Mouse (Mus musculus) skeletal muscle tissue, adult 2 months (tissue): ENCODE measurements around the gene Panx1.

Source experiments
- DNase-seq: peaks from one replicate; pipeline ENCODE4 v3.0.0-alpha.2; 2012; ENCODE audit warnings: low read depth, low spot score

The Panx1 gene

GRCm38 (mm10) chr9:15023049-15023448 lies 22.2 kb downstream of the Panx1 start:
- no peak for DNase-seq

- no peak for DNase-seq
These were observed 24.1 kb downstream of the Panx1 start for GRCm38 (mm10) chr9:15021156-15021555.

DNA sequence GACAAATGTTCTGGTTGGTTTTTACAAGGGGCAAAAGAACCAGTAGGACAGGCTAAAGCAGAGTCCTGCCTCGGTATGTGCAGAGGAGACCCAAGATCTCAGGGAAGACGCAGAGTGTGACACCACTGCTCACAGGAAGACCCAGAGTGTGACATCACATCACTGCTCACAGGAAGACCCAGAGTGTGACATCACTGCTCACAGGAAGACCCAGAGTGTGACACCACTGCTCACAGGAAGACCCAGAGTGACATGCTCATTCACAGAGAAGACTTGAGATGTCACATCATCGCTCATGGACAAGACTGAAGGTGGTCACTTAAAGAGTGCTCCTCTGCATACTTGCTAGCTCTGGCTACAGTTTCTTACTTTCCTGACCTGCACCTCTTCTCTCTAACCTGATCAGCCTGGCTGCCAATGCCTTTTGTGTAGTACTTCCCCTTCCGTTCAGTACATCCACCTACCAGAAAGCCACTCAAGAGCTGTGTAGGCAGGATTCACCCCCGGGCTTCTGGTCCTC lies 24.7 kb downstream of the Panx1 start:
- no peak for DNase-seq

GRCm38 (mm10) chr9:15018756-15019131 lies 26.5 kb downstream of the Panx1 start:
- no peak for DNase-seq

DNA sequence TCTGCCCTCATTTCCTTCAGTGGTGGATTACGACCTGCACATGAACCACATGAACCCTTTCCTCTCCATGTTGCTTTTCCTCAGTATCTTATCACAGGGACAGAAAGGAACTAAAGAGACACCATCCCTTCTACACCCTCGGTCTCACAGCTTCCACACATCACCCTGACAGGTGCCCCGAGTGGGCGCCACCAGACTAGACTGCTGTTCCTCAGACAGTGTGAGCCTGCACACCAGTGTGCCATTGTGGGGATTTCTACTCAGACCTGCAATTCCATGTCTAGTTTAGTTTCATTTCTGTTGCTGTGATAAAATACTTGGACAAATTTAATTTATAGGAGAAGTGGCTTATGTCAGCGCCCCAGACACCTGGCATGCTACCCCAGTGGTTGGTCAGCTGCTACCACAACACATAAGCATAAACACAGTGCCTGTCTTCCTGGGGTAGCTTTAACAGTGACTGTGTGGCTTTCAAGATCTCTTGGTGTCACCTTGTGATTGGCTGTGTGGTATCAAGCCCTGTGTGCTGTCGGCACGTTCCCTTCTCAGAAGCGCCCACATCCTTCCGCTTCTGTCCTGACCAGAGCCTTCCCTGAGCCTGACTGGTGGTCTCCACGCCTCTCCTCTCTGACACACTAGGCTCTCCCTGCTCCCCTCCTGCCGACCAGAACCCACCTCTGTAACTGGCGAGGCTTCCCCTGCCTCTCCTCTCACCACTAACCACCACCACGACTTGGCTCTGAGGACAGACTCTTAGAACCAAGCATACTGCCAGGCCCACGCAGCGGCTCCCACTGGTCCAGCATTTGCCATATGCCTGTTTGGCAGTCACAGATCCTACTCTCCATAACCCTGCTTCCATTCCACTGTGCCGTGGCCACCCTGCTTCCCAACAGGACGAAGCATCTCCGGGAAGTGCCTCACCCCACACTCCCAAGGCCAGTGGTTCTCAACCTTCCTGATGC lies 27.2 kb downstream of the Panx1 start:
- DNase-seq = no peak

GRCm38 (mm10) chr9:15015223-15015956 lies 29.9 kb downstream of the Panx1 start:
- DNase-seq = peak; percentile 60

DNA sequence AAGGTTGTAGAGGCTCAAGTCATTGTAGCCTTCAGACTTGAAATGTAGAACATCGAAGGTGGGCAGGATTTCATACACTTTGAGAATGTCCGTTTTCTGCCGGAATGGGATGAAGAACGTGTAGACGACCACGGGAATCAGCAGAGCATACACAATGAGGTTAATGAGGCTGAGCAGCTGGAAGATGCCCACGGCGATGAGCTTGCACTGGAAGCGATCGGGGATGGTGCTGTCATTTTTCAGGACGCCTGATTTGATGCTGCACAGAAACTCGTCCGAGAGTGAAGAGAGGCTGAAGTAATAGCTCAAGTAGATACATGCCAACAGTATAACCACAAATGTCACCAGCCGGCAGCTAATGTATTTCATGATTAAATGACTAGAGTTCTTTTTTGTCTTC lies 37.7 kb downstream of the Panx1 start:
- DNase-seq = no peak

GRCm38 (mm10) chr9:15004298-15004685 lies 41.0 kb downstream of the Panx1 start:
- no peak for DNase-seq

GRCm38 (mm10) chr9:15003676-15004297 lies 41.5 kb downstream of the Panx1 start:
- DNase-seq = no peak

GRCm38 (mm10) chr9:15002995-15003613 lies 42.2 kb downstream of the Panx1 start:
- no peak for DNase-seq

DNA sequence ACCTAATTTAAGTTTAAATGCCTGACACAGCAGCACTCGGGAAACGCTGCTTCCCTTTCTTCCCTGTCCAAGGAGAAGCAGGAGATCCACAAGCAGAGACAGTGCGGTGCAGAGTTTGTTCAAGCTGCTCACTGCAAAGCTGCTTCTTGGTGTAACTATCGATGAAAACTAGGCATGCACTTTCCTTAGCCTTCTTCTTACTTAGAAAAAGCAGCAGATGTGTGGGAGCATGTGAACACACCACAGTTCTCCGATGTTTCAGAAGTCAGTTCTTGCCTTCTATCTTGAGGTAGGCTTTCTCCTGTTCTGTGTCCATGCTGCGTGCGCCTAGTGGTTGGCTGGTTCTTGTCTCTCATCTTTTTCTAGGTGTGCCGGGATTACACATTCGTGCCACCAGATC lies 46.5 kb downstream of the Panx1 start:
- DNase-seq = no peak

- DNase-seq = no peak
These were observed 47.8 kb downstream of the Panx1 start for GRCm38 (mm10) chr9:14997271-14998055.

- no peak for DNase-seq
These were observed 49.8 kb downstream of the Panx1 start for GRCm38 (mm10) chr9:14995525-14995924.

GRCm38 (mm10) chr9:14988606-14989293 lies 56.5 kb downstream of the Panx1 start:
- DNase-seq = no peak

DNA sequence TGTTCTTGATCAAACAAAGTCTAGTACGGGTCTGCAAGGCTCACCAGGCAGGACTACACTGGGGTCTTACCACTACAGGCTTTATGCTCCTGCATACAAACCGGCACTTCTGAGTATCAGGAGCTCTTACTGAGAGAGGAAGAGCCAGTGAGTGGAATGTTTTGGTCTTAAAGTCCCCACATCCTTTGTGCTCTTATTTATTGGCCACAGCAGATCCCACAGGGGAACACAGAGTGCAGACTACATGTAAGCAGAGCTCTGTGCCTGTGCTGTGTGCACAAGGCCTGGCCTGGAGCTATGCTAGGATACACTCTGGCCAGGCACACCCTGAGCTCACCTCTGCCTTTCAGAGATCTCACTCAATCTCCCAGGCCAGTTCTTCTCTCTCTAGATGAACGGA lies 62.1 kb downstream of the Panx1 start:
- DNase-seq = no peak

- DNase-seq = no peak
These were observed 62.6 kb downstream of the Panx1 start for GRCm38 (mm10) chr9:14982683-14983082.

- no peak for DNase-seq
These were observed 63.6 kb downstream of the Panx1 start for GRCm38 (mm10) chr9:14981539-14982155.

GRCm38 (mm10) chr9:14974251-14975232 lies 70.7 kb downstream of the Panx1 start:
- no peak for DNase-seq

DNA sequence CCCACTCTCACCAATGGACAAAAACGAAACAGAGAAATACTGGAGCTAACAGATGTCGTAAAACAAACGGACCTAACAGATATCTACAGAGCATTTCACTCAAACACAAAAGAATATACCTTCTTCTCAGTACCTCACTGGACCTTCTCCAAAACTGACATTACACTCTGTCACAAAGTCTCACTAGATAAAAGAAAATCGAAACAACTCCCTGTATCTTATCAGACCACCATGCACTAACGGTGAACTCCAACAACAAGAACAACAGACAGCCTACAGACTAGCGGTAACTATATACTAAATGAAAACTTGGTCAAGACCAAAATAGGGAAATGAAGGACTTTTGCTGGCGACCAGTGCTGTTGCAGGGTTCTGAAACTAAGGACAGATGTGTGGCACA lies 71.5 kb downstream of the Panx1 start:
- DNase-seq = no peak
